Mouse (Mus musculus): Measurements from ENCODE around the gene Tomm40l. TPM values are rescaled to one million over a fixed set of nuclear protein-coding genes. Genes with fewer than 3 reads are reported as not detected.

Tomm40l gene
- polyA plus RNA-seq, 1 experiment from 2014 or later = 45.5 TPM

GRCm38 (mm10) chr1:171234126-171234525, 11.8 kb upstream of the Tomm40l start, which contains the start of gene Fcer1g:
TSS of gene Fcer1g (minus strand) at chr1:171234365.
- Histone ChIP-seq H3K4me1 (ENCODE audit: control insufficient read depth, insufficient read depth, low read length) (no peaks in the 10 kb centered on the region), H3K27me3 (ENCODE audit: control insufficient read depth, insufficient read depth, low read length) (no peaks in the 10 kb centered on the region), H3K36me3 (ENCODE audit: control insufficient read depth, insufficient read depth, low read length) (peaks cover 46% of the 10 kb centered on the region), H3K4me2 (ENCODE audit: low read depth, low read length) (no peak within 1 kb of the TSS), H3K9ac (replicated peaks; ENCODE audit: low read depth, low read length) (no peak within 1 kb of the TSS), H3K9me3 (ENCODE audit: control insufficient read depth, low read length) (no peaks in the 10 kb centered on the region), H3K4me3 (ENCODE audit: low read depth, low read length) (no peak within 1 kb of the TSS), H3K27ac (ENCODE audit: low read depth, low read length) (no peak within 1 kb of the TSS)
- WGBS = 91% methylated on average over 14 of the region's 14 CpGs
- no peak for ATAC-seq (ENCODE audit: low read depth)

GRCm38 (mm10) chr1:171232800-171233730, 10.8 kb upstream of the Tomm40l start:
- no peaks in the 10 kb centered on the region for H3K27me3 ChIP-seq (ENCODE audit: control insufficient read depth, insufficient read depth, low read length)
- H3K4me2 ChIP-seq (ENCODE audit: low read depth, low read length) = no peak overlapping the region
- ATAC-seq (ENCODE audit: low read depth) = no peak
- H3K4me1 ChIP-seq (ENCODE audit: control insufficient read depth, insufficient read depth, low read length) = no peaks in the 10 kb centered on the region
- no peak overlapping the region for H3K27ac ChIP-seq (ENCODE audit: low read depth, low read length)
- H3K4me3 ChIP-seq (ENCODE audit: low read depth, low read length) = no peak overlapping the region
- H3K36me3 ChIP-seq (ENCODE audit: control insufficient read depth, insufficient read depth, low read length) = peaks cover 39% of the 10 kb centered on the region
- 87% methylated on average over 12 of the region's 12 CpGs for WGBS
- H3K9ac ChIP-seq (replicated peaks; ENCODE audit: low read depth, low read length) = no peak overlapping the region
- H3K9me3 ChIP-seq (ENCODE audit: control insufficient read depth, low read length) = no peaks in the 10 kb centered on the region

- ATAC-seq (ENCODE audit: low read depth) = no peak
- WGBS = 91% methylated on average over 5 of the region's 5 CpGs
- no peaks in the 10 kb centered on the region for H3K9me3 ChIP-seq (ENCODE audit: control insufficient read depth, low read length)
- H3K36me3 ChIP-seq (ENCODE audit: control insufficient read depth, insufficient read depth, low read length) = peaks cover 32% of the 10 kb centered on the region
- no peaks in the 10 kb centered on the region for H3K27me3 ChIP-seq (ENCODE audit: control insufficient read depth, insufficient read depth, low read length)
- no peak overlapping the region for H3K27ac ChIP-seq (ENCODE audit: low read depth, low read length)
- H3K4me1 ChIP-seq (ENCODE audit: control insufficient read depth, insufficient read depth, low read length) = no peaks in the 10 kb centered on the region
- H3K9ac ChIP-seq (replicated peaks; ENCODE audit: low read depth, low read length) = no peak overlapping the region
- no peak overlapping the region for H3K4me3 ChIP-seq (ENCODE audit: low read depth, low read length)
- H3K4me2 ChIP-seq (ENCODE audit: low read depth, low read length) = no peak overlapping the region
Observed at GRCm38 (mm10) chr1:171232348-171232747, 10.0 kb upstream of the Tomm40l start.

- H3K4me2 ChIP-seq (ENCODE audit: low read depth, low read length) = no peak overlapping the region
- WGBS = 82% methylated on average over 4 of the region's 4 CpGs
- no peaks in the 10 kb centered on the region for H3K9me3 ChIP-seq (ENCODE audit: control insufficient read depth, low read length)
- H3K36me3 ChIP-seq (ENCODE audit: control insufficient read depth, insufficient read depth, low read length) = peaks cover 27% of the 10 kb centered on the region
- H3K9ac ChIP-seq (replicated peaks; ENCODE audit: low read depth, low read length) = no peak overlapping the region
- ATAC-seq (ENCODE audit: low read depth) = no peak
- no peaks in the 10 kb centered on the region for H3K27me3 ChIP-seq (ENCODE audit: control insufficient read depth, insufficient read depth, low read length)
- no peaks in the 10 kb centered on the region for H3K4me1 ChIP-seq (ENCODE audit: control insufficient read depth, insufficient read depth, low read length)
- no peak overlapping the region for H3K27ac ChIP-seq (ENCODE audit: low read depth, low read length)
- H3K4me3 ChIP-seq (ENCODE audit: low read depth, low read length) = no peak overlapping the region
Observed at GRCm38 (mm10) chr1:171231844-171232243, 9.5 kb upstream of the Tomm40l start.

GRCm38 (mm10) chr1:171230215-171230614, 7.9 kb upstream of the Tomm40l start:
- no peaks in the 10 kb centered on the region for H3K9me3 ChIP-seq (ENCODE audit: control insufficient read depth, low read length)
- no peak overlapping the region for H3K4me3 ChIP-seq (ENCODE audit: low read depth, low read length)
- peaks cover 11% of the 10 kb centered on the region for H3K36me3 ChIP-seq (ENCODE audit: control insufficient read depth, insufficient read depth, low read length)
- H3K9ac ChIP-seq (replicated peaks; ENCODE audit: low read depth, low read length) = no peak overlapping the region
- ATAC-seq (ENCODE audit: low read depth) = no peak
- no peak overlapping the region for H3K27ac ChIP-seq (ENCODE audit: low read depth, low read length)
- WGBS = 76% methylated on average over 3 of the region's 3 CpGs
- H3K4me2 ChIP-seq (ENCODE audit: low read depth, low read length) = no peak overlapping the region
- H3K4me1 ChIP-seq (ENCODE audit: control insufficient read depth, insufficient read depth, low read length) = no peaks in the 10 kb centered on the region
- H3K27me3 ChIP-seq (ENCODE audit: control insufficient read depth, insufficient read depth, low read length) = no peaks in the 10 kb centered on the region

- WGBS = 61% methylated on average over 6 of the region's 6 CpGs
- no peak overlapping the region for H3K4me3 ChIP-seq (ENCODE audit: low read depth, low read length)
- H3K27me3 ChIP-seq (ENCODE audit: control insufficient read depth, insufficient read depth, low read length) = no peaks in the 10 kb centered on the region
- no peaks in the 10 kb centered on the region for H3K4me1 ChIP-seq (ENCODE audit: control insufficient read depth, insufficient read depth, low read length)
- H3K9ac ChIP-seq (replicated peaks; ENCODE audit: low read depth, low read length) = no peak overlapping the region
- ATAC-seq (ENCODE audit: low read depth) = no peak
- H3K9me3 ChIP-seq (ENCODE audit: control insufficient read depth, low read length) = no peaks in the 10 kb centered on the region
- H3K27ac ChIP-seq (ENCODE audit: low read depth, low read length) = no peak overlapping the region
- H3K36me3 ChIP-seq (ENCODE audit: control insufficient read depth, insufficient read depth, low read length) = peaks cover 8% of the 10 kb centered on the region
- H3K4me2 ChIP-seq (ENCODE audit: low read depth, low read length) = no peak overlapping the region
Observed at GRCm38 (mm10) chr1:171229750-171230149, 7.4 kb upstream of the Tomm40l start.

GRCm38 (mm10) chr1:171227879-171228278, 5.6 kb upstream of the Tomm40l start:
- no peaks in the 10 kb centered on the region for H3K27me3 ChIP-seq (ENCODE audit: control insufficient read depth, insufficient read depth, low read length)
- H3K9ac ChIP-seq (replicated peaks; ENCODE audit: low read depth, low read length) = no peak overlapping the region
- no peak overlapping the region for H3K4me2 ChIP-seq (ENCODE audit: low read depth, low read length)
- no peak overlapping the region for H3K4me3 ChIP-seq (ENCODE audit: low read depth, low read length)
- H3K9me3 ChIP-seq (ENCODE audit: control insufficient read depth, low read length) = no peaks in the 10 kb centered on the region
- no peak for ATAC-seq (ENCODE audit: low read depth)
- no peak overlapping the region for H3K27ac ChIP-seq (ENCODE audit: low read depth, low read length)
- H3K4me1 ChIP-seq (ENCODE audit: control insufficient read depth, insufficient read depth, low read length) = no peaks in the 10 kb centered on the region
- WGBS = 74% methylated on average over 1 of the region's 1 CpGs
- H3K36me3 ChIP-seq (ENCODE audit: control insufficient read depth, insufficient read depth, low read length) = no peaks in the 10 kb centered on the region

GRCm38 (mm10) chr1:171226780-171227179, 4.5 kb upstream of the Tomm40l start:
- 43% methylated on average over 4 of the region's 4 CpGs for WGBS
- H3K4me3 ChIP-seq (ENCODE audit: low read depth, low read length) = no peak overlapping the region
- no peak overlapping the region for H3K9ac ChIP-seq (replicated peaks; ENCODE audit: low read depth, low read length)
- H3K4me1 ChIP-seq (ENCODE audit: control insufficient read depth, insufficient read depth, low read length) = no peaks in the 10 kb centered on the region; the same call in 1 of the 2 replicates
- no peak overlapping the region for H3K4me2 ChIP-seq (ENCODE audit: low read depth, low read length)
- H3K27ac ChIP-seq (ENCODE audit: low read depth, low read length) = no peak overlapping the region
- no peaks in the 10 kb centered on the region for H3K36me3 ChIP-seq (ENCODE audit: control insufficient read depth, insufficient read depth, low read length)
- no peaks in the 10 kb centered on the region for H3K27me3 ChIP-seq (ENCODE audit: control insufficient read depth, insufficient read depth, low read length)
- no peaks in the 10 kb centered on the region for H3K9me3 ChIP-seq (ENCODE audit: control insufficient read depth, low read length)
- ATAC-seq (ENCODE audit: low read depth) = no peak

GRCm38 (mm10) chr1:171224857-171225256, 2.5 kb upstream of the Tomm40l start, which contains the start of gene Apoa2:
TSS of gene Apoa2 (plus strand) at chr1:171225054.
- Histone ChIP-seq H3K4me1 (ENCODE audit: control insufficient read depth, insufficient read depth, low read length) (peaks cover 11% of the 10 kb centered on the region), H3K4me3 (ENCODE audit: low read depth, low read length) (no peak within 1 kb of the TSS), H3K27me3 (ENCODE audit: control insufficient read depth, insufficient read depth, low read length) (no peaks in the 10 kb centered on the region), H3K9me3 (ENCODE audit: control insufficient read depth, low read length) (no peaks in the 10 kb centered on the region), H3K36me3 (ENCODE audit: control insufficient read depth, insufficient read depth, low read length) (no peaks in the 10 kb centered on the region), H3K4me2 (ENCODE audit: low read depth, low read length) (no peak within 1 kb of the TSS), H3K27ac (ENCODE audit: low read depth, low read length) (no peak within 1 kb of the TSS), H3K9ac (replicated peaks; ENCODE audit: low read depth, low read length) (no peak within 1 kb of the TSS)
- 80% methylated on average over 5 of the region's 5 CpGs for WGBS
- no peak for ATAC-seq (ENCODE audit: low read depth)

Measured in neural tube, embryonic 14.5 days (tissue).